Mouse (Mus musculus): ENCODE data around the gene Per1. TPM values are rescaled to one million over a fixed set of nuclear protein-coding genes. Genes with fewer than 3 reads are reported as not detected.

The Per1 gene
- polyA plus RNA-seq, 1 experiment from 2014 or later = 10.1 TPM

DNA sequence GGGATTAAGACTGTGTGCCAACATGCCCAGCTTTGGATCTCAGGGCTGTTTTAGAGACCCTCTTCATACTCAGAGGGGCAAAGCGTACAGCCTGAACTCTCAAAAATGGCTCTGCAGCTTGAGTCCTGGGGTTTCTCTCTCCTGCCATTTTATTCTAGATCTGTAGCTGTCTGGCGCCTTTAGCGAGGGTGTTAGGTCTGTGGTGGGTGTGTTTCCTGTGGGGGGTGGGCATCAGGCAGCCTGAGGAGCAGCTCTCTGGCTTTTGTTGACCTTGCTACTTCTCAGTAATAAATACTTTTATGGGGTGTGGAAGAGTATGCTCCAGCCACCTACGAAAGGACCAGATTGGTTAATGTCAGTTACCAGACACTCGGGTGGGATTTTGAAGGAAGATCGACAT is 17.0 kb upstream of the Per1 start:
- no peaks in the 10 kb centered on the region for H3K9me3 ChIP-seq (ENCODE audit: control insufficient read depth, low read length)
- no peak for ATAC-seq (ENCODE audit: low FRiP score)
- no peaks in the 10 kb centered on the region for H3K36me3 ChIP-seq (replicated peaks; ENCODE audit: control insufficient read depth, insufficient read depth)

DNA sequence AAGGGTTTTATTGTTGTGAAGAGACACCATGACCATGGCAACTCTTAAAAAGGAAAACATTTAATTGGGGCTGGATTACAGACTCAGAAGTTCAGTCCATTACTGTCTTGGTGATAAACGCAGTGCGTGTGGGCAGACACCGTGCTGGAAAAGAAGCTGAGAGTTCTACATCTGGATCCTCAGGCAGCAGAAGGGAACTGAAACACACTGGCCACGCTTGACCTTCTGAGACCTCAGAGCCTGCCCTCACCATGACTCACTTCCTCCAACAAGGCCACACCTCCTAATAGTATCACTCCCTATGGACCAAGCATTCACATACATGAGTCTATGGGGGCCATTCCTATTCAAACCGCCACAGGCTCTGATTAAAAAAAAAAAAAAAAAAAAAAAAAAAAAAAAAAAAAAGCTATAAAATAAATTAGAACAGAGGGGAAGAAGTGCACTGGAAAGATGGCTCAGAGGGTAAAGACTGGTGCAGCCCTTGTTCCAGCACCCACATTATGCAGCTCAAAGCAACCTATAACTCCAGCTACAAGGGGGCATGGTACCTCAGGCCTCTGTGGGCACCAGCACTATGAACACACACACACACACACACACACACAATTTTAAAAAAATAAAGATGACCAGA is 16.1 kb upstream of the Per1 start:
- H3K36me3 ChIP-seq (replicated peaks; ENCODE audit: control insufficient read depth, insufficient read depth) = no peaks in the 10 kb centered on the region
- no peak overlapping the region for H3K4me3 ChIP-seq (replicated peaks; ENCODE audit: low read length)
- no peak overlapping the region for H3K9ac ChIP-seq
- H3K27ac ChIP-seq = no peak overlapping the region
- no peaks in the 10 kb centered on the region for H3K4me1 ChIP-seq (replicated peaks; ENCODE audit: control insufficient read depth, insufficient read depth, low read length)
- no peaks in the 10 kb centered on the region for H3K27me3 ChIP-seq (ENCODE audit: control insufficient read depth, insufficient read depth, low read length)
- 81% methylated on average over 5 of the region's 5 CpGs for WGBS
- no peak overlapping the region for H3K4me2 ChIP-seq (replicated peaks)
- ATAC-seq (ENCODE audit: low FRiP score) (no peak), DNase-seq (ENCODE audit: low spot score) (no peak)
- H3K9me3 ChIP-seq (ENCODE audit: control insufficient read depth, low read length) = no peaks in the 10 kb centered on the region

More for the DNA sequence above, 17.0 kb upstream of the Per1 start:
- H3K4me1 ChIP-seq (replicated peaks; ENCODE audit: control insufficient read depth, insufficient read depth, low read length) = no peaks in the 10 kb centered on the region
- no peak overlapping the region for H3K4me2 ChIP-seq (replicated peaks)
- no peak overlapping the region for H3K4me3 ChIP-seq (replicated peaks; ENCODE audit: low read length)
- WGBS = 88% methylated on average over 6 of the region's 6 CpGs
- no peak for DNase-seq (ENCODE audit: low spot score)
- no peak overlapping the region for H3K9ac ChIP-seq
- H3K27ac ChIP-seq = no peak overlapping the region
- no peaks in the 10 kb centered on the region for H3K27me3 ChIP-seq (ENCODE audit: control insufficient read depth, insufficient read depth, low read length)

GRCm38 (mm10) chr11:69080102-69080854 is 14.7 kb upstream of the Per1 start:
- no peaks in the 10 kb centered on the region for H3K36me3 ChIP-seq (replicated peaks; ENCODE audit: control insufficient read depth, insufficient read depth)
- no peak overlapping the region for H3K9ac ChIP-seq

DNA sequence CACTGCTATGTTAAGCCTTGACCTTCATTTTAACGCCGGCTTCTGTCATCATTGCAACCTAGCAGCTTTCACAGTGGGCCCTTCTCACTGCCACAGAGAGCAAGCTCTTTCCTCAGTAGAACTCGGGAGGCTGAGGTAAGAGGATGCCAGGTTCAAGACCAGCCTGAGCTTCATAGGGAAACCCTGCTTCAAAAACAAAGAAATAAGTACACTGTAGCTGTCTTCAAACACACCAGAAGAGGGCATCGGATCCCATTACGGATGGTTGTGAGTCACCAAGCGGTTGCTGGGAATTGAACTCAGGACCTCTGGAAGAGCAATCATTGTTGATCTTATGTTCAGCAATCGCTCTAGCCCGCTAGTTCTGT is 14.2 kb upstream of the Per1 start:
- Histone ChIP-seq H3K4me3 (replicated peaks; ENCODE audit: low read length) (no peak overlapping the region), H3K9ac (no peak overlapping the region), H3K9me3 (ENCODE audit: control insufficient read depth, low read length) (no peaks in the 10 kb centered on the region), H3K36me3 (replicated peaks; ENCODE audit: control insufficient read depth, insufficient read depth) (no peaks in the 10 kb centered on the region), H3K27ac (no peak overlapping the region), H3K4me1 (replicated peaks; ENCODE audit: control insufficient read depth, insufficient read depth, low read length) (no peaks in the 10 kb centered on the region), H3K27me3 (ENCODE audit: control insufficient read depth, insufficient read depth, low read length) (no peaks in the 10 kb centered on the region), H3K4me2 (replicated peaks) (no peak overlapping the region)
- WGBS = 84% methylated on average over 8 of the region's 8 CpGs
- no peak for ATAC-seq (ENCODE audit: low FRiP score)
- no peak for DNase-seq (ENCODE audit: low spot score)

More at GRCm38 (mm10) chr11:69080102-69080854, 14.7 kb upstream of the Per1 start:
- Histone ChIP-seq H3K27me3 (ENCODE audit: control insufficient read depth, insufficient read depth, low read length) (no peaks in the 10 kb centered on the region), H3K4me1 (replicated peaks; ENCODE audit: control insufficient read depth, insufficient read depth, low read length) (no peaks in the 10 kb centered on the region), H3K4me2 (replicated peaks) (no peak overlapping the region), H3K27ac (no peak overlapping the region), H3K9me3 (ENCODE audit: control insufficient read depth, low read length) (no peaks in the 10 kb centered on the region), H3K4me3 (replicated peaks; ENCODE audit: low read length) (no peak overlapping the region)
- no peak for ATAC-seq (ENCODE audit: low FRiP score)
- 88% methylated on average over 15 of the region's 15 CpGs for WGBS
- no peak for DNase-seq (ENCODE audit: low spot score)

DNA sequence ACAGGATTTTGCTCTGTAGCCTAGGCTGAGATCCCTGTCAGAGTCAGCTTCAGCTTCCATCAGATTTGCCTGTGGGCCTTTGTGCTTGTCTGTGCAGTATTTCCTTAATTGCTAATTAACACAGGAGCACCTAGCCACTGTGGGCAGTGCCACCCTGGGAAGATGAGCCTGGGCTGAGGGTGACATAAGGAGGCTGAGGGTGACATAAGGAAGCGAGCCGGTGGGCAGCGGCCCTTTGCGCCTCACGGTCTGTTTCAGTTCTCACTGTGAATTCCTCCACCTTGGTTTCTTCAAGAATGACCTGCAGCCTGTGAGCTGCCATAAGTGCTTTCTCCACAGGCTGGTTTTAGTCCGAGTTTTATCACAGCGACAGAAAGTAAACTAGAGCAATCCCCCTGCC is 13.4 kb upstream of the Per1 start:
- Histone ChIP-seq H3K4me3 (replicated peaks; ENCODE audit: low read length) (no peak overlapping the region), H3K9ac (no peak overlapping the region), H3K27ac (no peak overlapping the region), H3K4me2 (replicated peaks) (no peak overlapping the region), H3K27me3 (ENCODE audit: control insufficient read depth, insufficient read depth, low read length) (no peaks in the 10 kb centered on the region), H3K4me1 (replicated peaks; ENCODE audit: control insufficient read depth, insufficient read depth, low read length) (no peaks in the 10 kb centered on the region), H3K9me3 (ENCODE audit: control insufficient read depth, low read length) (no peaks in the 10 kb centered on the region), H3K36me3 (replicated peaks; ENCODE audit: control insufficient read depth, insufficient read depth) (no peaks in the 10 kb centered on the region)
- ATAC-seq (ENCODE audit: low FRiP score) (no peak), DNase-seq (ENCODE audit: low spot score) (no peak)
- 88% methylated on average over 7 of the region's 7 CpGs for WGBS

DNA sequence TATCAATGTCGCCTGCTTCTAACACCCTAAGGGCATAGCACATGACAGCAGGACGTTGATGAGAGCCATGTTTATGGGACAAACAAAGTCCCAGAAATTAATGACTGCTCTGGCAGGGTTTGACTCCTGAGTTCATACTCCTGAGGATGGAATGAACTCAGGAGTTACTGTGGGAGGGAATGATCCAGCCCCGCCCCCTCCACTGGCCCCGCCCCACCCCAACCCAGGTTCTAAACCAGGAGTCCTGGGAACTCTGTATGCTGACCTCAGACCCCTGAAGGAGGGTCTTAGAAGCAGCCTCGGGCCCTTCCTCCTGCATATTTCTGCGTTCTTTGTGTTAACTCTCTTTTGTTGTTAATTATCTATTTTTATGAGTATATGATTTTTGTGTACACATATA is 9.4 kb upstream of the Per1 start:
- WGBS = 64% methylated on average over 6 of the region's 6 CpGs
- H3K4me3 ChIP-seq (replicated peaks; ENCODE audit: low read length) = no peak overlapping the region
- ATAC-seq (ENCODE audit: low FRiP score) (no peak), DNase-seq (ENCODE audit: low spot score) (no peak)
- no peaks in the 10 kb centered on the region for H3K27me3 ChIP-seq (ENCODE audit: control insufficient read depth, insufficient read depth, low read length)
- H3K4me2 ChIP-seq (replicated peaks) = no peak overlapping the region
- peaks cover 17% of the 10 kb centered on the region for H3K4me1 ChIP-seq (replicated peaks; ENCODE audit: control insufficient read depth, insufficient read depth, low read length)
- H3K9ac ChIP-seq = no peak overlapping the region
- no peak overlapping the region for H3K27ac ChIP-seq
- H3K9me3 ChIP-seq (ENCODE audit: control insufficient read depth, low read length) = no peaks in the 10 kb centered on the region
- peaks cover 12% of the 10 kb centered on the region; the same call in 1 of the 2 replicates for H3K36me3 ChIP-seq (replicated peaks; ENCODE audit: control insufficient read depth, insufficient read depth)

GRCm38 (mm10) chr11:69086390-69086789 is 8.6 kb upstream of the Per1 start:
- Histone ChIP-seq H3K9me3 (ENCODE audit: control insufficient read depth, low read length) (no peaks in the 10 kb centered on the region), H3K4me3 (replicated peaks; ENCODE audit: low read length) (no peak overlapping the region), H3K4me1 (replicated peaks; ENCODE audit: control insufficient read depth, insufficient read depth, low read length) (peaks cover 21% of the 10 kb centered on the region), H3K27me3 (ENCODE audit: control insufficient read depth, insufficient read depth, low read length) (no peaks in the 10 kb centered on the region), H3K9ac (no peak overlapping the region), H3K4me2 (replicated peaks) (no peak overlapping the region), H3K27ac (no peak overlapping the region), H3K36me3 (replicated peaks; ENCODE audit: control insufficient read depth, insufficient read depth) (peaks cover 19% of the 10 kb centered on the region)
- 72% methylated on average over 6 of the region's 6 CpGs for whole genome bisulfite sequencing
- DNase-seq (ENCODE audit: low spot score) (no peak), ATAC-seq (ENCODE audit: low FRiP score) (no peak)

DNA sequence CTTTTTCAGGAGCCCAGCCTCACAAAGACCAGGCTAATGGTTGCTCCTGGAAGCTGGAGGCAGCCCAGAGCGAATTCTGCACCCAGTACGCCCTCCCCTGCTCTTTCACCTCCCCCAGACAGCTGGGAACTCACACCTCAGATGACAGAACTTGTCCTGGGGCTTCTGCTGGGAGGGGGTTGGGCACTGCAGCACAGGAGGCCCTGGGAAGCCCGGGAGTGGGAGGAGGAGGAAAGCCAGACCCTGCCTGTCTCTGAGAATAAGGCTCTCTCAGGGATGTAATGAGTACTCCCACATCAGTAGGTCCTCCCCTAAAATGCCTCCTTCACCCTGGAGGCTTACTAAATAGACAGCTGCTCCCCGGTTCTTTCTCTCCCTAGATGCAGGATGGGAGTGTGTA is 7.9 kb upstream of the Per1 start:
- no peak overlapping the region for H3K27ac ChIP-seq
- H3K4me2 ChIP-seq (replicated peaks) = no peak overlapping the region
- no peaks in the 10 kb centered on the region for H3K9me3 ChIP-seq (ENCODE audit: control insufficient read depth, low read length)
- H3K36me3 ChIP-seq (replicated peaks; ENCODE audit: control insufficient read depth, insufficient read depth) = peaks cover 26% of the 10 kb centered on the region
- no peak overlapping the region for H3K9ac ChIP-seq
- no peak overlapping the region for H3K4me3 ChIP-seq (replicated peaks; ENCODE audit: low read length)
- peaks cover 21% of the 10 kb centered on the region for H3K4me1 ChIP-seq (replicated peaks; ENCODE audit: control insufficient read depth, insufficient read depth, low read length)
- no peak for ATAC-seq (ENCODE audit: low FRiP score)
- no peak for DNase-seq (ENCODE audit: low spot score)
- H3K27me3 ChIP-seq (ENCODE audit: control insufficient read depth, insufficient read depth, low read length) = no peaks in the 10 kb centered on the region
- 41% methylated on average over 4 of the region's 4 CpGs for WGBS

DNA sequence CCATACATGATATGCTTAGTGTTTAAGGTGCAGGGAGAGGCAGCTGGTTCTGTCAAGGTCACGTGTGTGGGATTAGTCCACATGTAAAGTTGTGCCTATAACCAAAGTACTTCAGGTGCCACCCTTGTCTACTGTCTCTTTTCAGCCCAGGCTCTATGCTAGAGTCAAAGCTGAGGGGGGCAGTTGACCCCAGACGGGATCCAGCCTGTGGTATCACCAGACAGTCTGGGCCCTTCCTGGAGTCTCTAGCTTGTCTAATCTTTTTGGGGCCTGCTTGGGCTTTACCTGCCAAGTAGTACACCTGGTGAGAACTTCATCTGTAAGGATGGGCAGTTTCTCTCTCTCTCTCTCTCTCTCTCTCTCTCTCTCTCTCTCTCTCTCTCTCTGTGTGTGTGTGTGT is 7.4 kb upstream of the Per1 start:
- DNase-seq (ENCODE audit: low spot score) = no peak
- peak overlapping the region; percentile 77; the same call in 1 of the 2 replicates for H3K4me3 ChIP-seq (replicated peaks; ENCODE audit: low read length)
- H3K27me3 ChIP-seq (ENCODE audit: control insufficient read depth, insufficient read depth, low read length) = no peaks in the 10 kb centered on the region
- WGBS = 72% methylated on average over 2 of the region's 2 CpGs
- H3K4me1 ChIP-seq (replicated peaks; ENCODE audit: control insufficient read depth, insufficient read depth, low read length) = peaks cover 21% of the 10 kb centered on the region
- H3K36me3 ChIP-seq (replicated peaks; ENCODE audit: control insufficient read depth, insufficient read depth) = peaks cover 28% of the 10 kb centered on the region
- no peaks in the 10 kb centered on the region for H3K9me3 ChIP-seq (ENCODE audit: control insufficient read depth, low read length)
- peak overlapping the region; percentile 98 for H3K4me2 ChIP-seq (replicated peaks)
- ATAC-seq (ENCODE audit: low FRiP score) = no peak
- H3K27ac ChIP-seq = peak overlapping the region; percentile 93; the same call in 1 of the 2 replicates
- H3K9ac ChIP-seq = no peak overlapping the region

All from hindbrain, embryonic 14.5 days (tissue).